Mouse (Mus musculus): ENCODE measurements around the gene Cachd1.

The Cachd1 gene

GRCm38 (mm10) chr4:100996060-100996651 is 219.7 kb downstream of the Cachd1 start:
- DNase-seq: no peak

GRCm38 (mm10) chr4:100998145-100998544 is 221.7 kb downstream of the Cachd1 start:
- DNase-seq: peak; percentile 31 to 37

GRCm38 (mm10) chr4:100998906-100999305 is 222.4 kb downstream of the Cachd1 start:
- no peak for DNase-seq

- no peak for DNase-seq
These were observed 224.1 kb downstream of the Cachd1 start for GRCm38 (mm10) chr4:101000622-101001021.

- DNase-seq: no peak
These were observed 224.6 kb downstream of the Cachd1 start for GRCm38 (mm10) chr4:101001073-101001472.

GRCm38 (mm10) chr4:101002961-101003360 is 226.5 kb downstream of the Cachd1 start:
- no peak for DNase-seq

GRCm38 (mm10) chr4:101008362-101008769 is 231.9 kb downstream of the Cachd1 start:
- no peak for DNase-seq

- DNase-seq: no peak
These were observed 232.6 kb downstream of the Cachd1 start for GRCm38 (mm10) chr4:101009092-101009491.

GRCm38 (mm10) chr4:101017806-101018205 is 241.3 kb downstream of the Cachd1 start:
- DNase-seq: no peak

GRCm38 (mm10) chr4:101020596-101020995 is 244.1 kb downstream of the Cachd1 start, which contains the start of gene Gm10577:
Gene Gm10577 (minus strand): TSS chr4:101020696.
- no peak for DNase-seq

- DNase-seq: no peak
These were observed 250.1 kb downstream of the Cachd1 start for GRCm38 (mm10) chr4:101026566-101026965.

GRCm38 (mm10) chr4:101026995-101027394 is 250.5 kb downstream of the Cachd1 start:
- DNase-seq: no peak

- DNase-seq: no peak
These were observed 251.5 kb downstream of the Cachd1 start for GRCm38 (mm10) chr4:101027852-101028411.

GRCm38 (mm10) chr4:101033047-101033446 is 256.6 kb downstream of the Cachd1 start:
- no peak for DNase-seq

GRCm38 (mm10) chr4:101035131-101035530 is 258.7 kb downstream of the Cachd1 start:
- no peak for DNase-seq

- DNase-seq: no peak
These were observed 260.7 kb downstream of the Cachd1 start for GRCm38 (mm10) chr4:101037156-101037555.

- peak; percentile 26 to 46 for DNase-seq
These were observed 267.2 kb downstream of the Cachd1 start for GRCm38 (mm10) chr4:101043691-101044090.

- DNase-seq: no peak
These were observed 267.7 kb downstream of the Cachd1 start for GRCm38 (mm10) chr4:101044149-101044548.

GRCm38 (mm10) chr4:101046576-101046975 is 270.1 kb downstream of the Cachd1 start:
- peak in 1 of 2 experiments; percentile 21 for DNase-seq

GRCm38 (mm10) chr4:101062146-101062545 is 285.7 kb downstream of the Cachd1 start:
- DNase-seq: peak; percentile 11 to 41

- DNase-seq: no peak
These were observed 289.9 kb downstream of the Cachd1 start for GRCm38 (mm10) chr4:101066401-101066800.

- peak; percentile 27 to 50 for DNase-seq
These were observed 292.3 kb downstream of the Cachd1 start, which contains the start of gene Raver2 for GRCm38 (mm10) chr4:101068786-101069153. Gene Raver2 (plus strand): TSS chr4:101068983.

- peak in 1 of 2 experiments; percentile 24 for DNase-seq
These were observed 292.9 kb downstream of the Cachd1 start for GRCm38 (mm10) chr4:101069154-101069971.

GRCm38 (mm10) chr4:101071570-101071969 is 295.1 kb downstream of the Cachd1 start:
- no peak for DNase-seq

Measured in lung, adult 18-20 months (tissue).